Mouse (Mus musculus) midbrain, embryonic 14.5 days (tissue): ENCODE data around the gene Ostf1. TPM values are rescaled to one million over a fixed set of nuclear protein-coding genes. Genes with fewer than 3 reads are reported as not detected.

Experiments used
- ATAC-seq: fragments of 200-750 bp; cut with Nextera tagmentation; 2 replicates; pipeline ENCODE4 v1.8.0; 2017; ENCODE audit warnings: moderate number of reproducible peaks, moderate library complexity; ENCODE audit not compliant: low FRiP score, low TSS enrichment
- DNase-seq: peaks from one replicate; pipeline ENCODE4 v3.0.0-alpha.2; 2015
- H3K27ac ChIP-seq: fragments of 300-500 bp; sonication (generic); replicated peaks from 2 replicates; pipeline ENCODE4 v1.5.1; 2014; ENCODE audit warnings: mild to moderate bottlenecking, low read depth, low read length, moderate library complexity
- H3K27me3 ChIP-seq: fragments of 300-500 bp; sonication (generic); 2 replicates; pipeline ENCODE4 v1.6.1; 2014; ENCODE audit warnings: low read length, control low read depth, mixed read lengths; ENCODE audit not compliant: control insufficient read depth, insufficient read depth
- H3K36me3 ChIP-seq: fragments of 300-500 bp; sonication (generic); 2 replicates; pipeline ENCODE4 v1.6.1; 2014; ENCODE audit warnings: low read length, control low read depth; ENCODE audit not compliant: control insufficient read depth, insufficient read depth
- H3K4me1 ChIP-seq: fragments of 300-500 bp; sonication (generic); 2 replicates; pipeline ENCODE4 v1.6.1; 2014; ENCODE audit warnings: mild to moderate bottlenecking, antibody characterized with exemption, low read length, control low read depth; ENCODE audit not compliant: control insufficient read depth, insufficient read depth
- H3K4me2 ChIP-seq: fragments of 300-500 bp; sonication (generic); 2 replicates; pipeline ENCODE4 v1.6.1; 2014; ENCODE audit warnings: mild to moderate bottlenecking, low read length, moderate library complexity
- H3K4me3 ChIP-seq: fragments of 300-500 bp; sonication (generic); replicated peaks from 2 replicates; pipeline ENCODE4 v1.5.1; 2014; ENCODE audit warnings: low read depth, low read length
- H3K9ac ChIP-seq: fragments of 300-500 bp; sonication (generic); replicated peaks from 2 replicates; pipeline ENCODE4 v1.6.1; 2014; ENCODE audit warnings: mild to moderate bottlenecking, low read length, moderate library complexity
- H3K9me3 ChIP-seq: fragments of 300-500 bp; sonication (generic); 2 replicates; pipeline ENCODE4 v1.6.1; 2016; ENCODE audit warnings: low read length, control low read depth, mixed read lengths; ENCODE audit not compliant: control insufficient read depth
- WGBS: fragments of 180-500 bp; shearing (Covaris S2); extraction: QIAGEN DNeasy Blood & Tissue Kit; methylation state at CpG from one replicate; pipeline ENCODE4 v1.1.7; 2014; 5-methylcytosine and 5-hydroxymethylcytosine counted together
- polyA plus RNA-seq: library from polyadenylated mRNA; unstranded; fragments of >200 nt; fragmentation: Nextera tagmentation; extraction: Ambion mirVana; gene quantifications from 2 replicates; pipeline ENCODE4 v1.2.1, GENCODE M21; 2014

Gene Ostf1
- polyA plus RNA-seq, 1 experiment from 2014 or later, result 40.7 TPM

GRCm38 (mm10) chr19:18661683-18662082 lies 30.1 kb upstream of the Ostf1 start:
- ATAC-seq, result no peak
- no peak overlapping the region for H3K4me2 ChIP-seq
- 25% methylated on average over 1 of the region's 1 CpGs for WGBS
- DNase-seq, result no peak
- H3K4me1 ChIP-seq, result no peaks in the 10 kb centered on the region
- H3K4me3 ChIP-seq, result no peak overlapping the region
- H3K36me3 ChIP-seq, result no peaks in the 10 kb centered on the region
- no peaks in the 10 kb centered on the region for H3K9me3 ChIP-seq
- H3K27ac ChIP-seq, result no peak overlapping the region
- H3K9ac ChIP-seq, result no peak overlapping the region
- no peaks in the 10 kb centered on the region for H3K27me3 ChIP-seq

GRCm38 (mm10) chr19:18660466-18660865 lies 28.8 kb upstream of the Ostf1 start:
- Histone ChIP-seq H3K9ac (no peak overlapping the region), H3K4me1 (no peaks in the 10 kb centered on the region), H3K9me3 (no peaks in the 10 kb centered on the region), H3K4me2 (no peak overlapping the region), H3K4me3 (no peak overlapping the region), H3K27me3 (no peaks in the 10 kb centered on the region), H3K36me3 (no peaks in the 10 kb centered on the region), H3K27ac (no peak overlapping the region)
- 92% methylated on average over 3 of the region's 3 CpGs for WGBS
- ATAC-seq (no peak), DNase-seq (no peak)

DNA sequence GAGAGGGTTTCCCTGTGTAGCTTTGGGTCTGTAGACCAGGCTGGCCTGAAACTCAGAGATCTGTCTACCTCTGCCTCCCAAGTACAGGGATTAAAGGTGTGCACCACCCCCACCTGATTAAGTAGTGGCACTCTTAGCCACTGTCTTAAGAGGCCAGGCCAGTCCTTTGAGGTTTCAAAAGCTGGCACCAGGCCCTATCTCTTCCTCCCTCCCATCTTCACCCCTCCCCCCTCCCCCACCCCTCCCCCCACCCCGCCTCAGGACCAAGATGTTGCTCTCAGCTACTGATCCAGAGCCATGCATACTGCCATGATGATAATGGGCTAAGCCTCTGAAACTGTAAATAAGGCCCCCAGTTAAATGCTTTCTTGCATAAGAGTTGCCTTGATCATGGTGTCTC lies 27.7 kb upstream of the Ostf1 start:
- no peaks in the 10 kb centered on the region for H3K36me3 ChIP-seq
- H3K4me1 ChIP-seq, result no peaks in the 10 kb centered on the region
- no peak overlapping the region for H3K4me2 ChIP-seq
- H3K27ac ChIP-seq, result no peak overlapping the region
- H3K4me3 ChIP-seq, result no peak overlapping the region
- no peak overlapping the region for H3K9ac ChIP-seq
- no peak for ATAC-seq
- H3K9me3 ChIP-seq, result no peaks in the 10 kb centered on the region
- 60% methylated on average over 1 of the region's 1 CpGs for WGBS
- H3K27me3 ChIP-seq, result no peaks in the 10 kb centered on the region
- DNase-seq, result no peak

- no peaks in the 10 kb centered on the region for H3K27me3 ChIP-seq
- H3K9me3 ChIP-seq, result no peaks in the 10 kb centered on the region
- H3K4me1 ChIP-seq, result no peaks in the 10 kb centered on the region
- ATAC-seq (no peak), DNase-seq (no peak)
- WGBS, result 69% methylated on average over 4 of the region's 4 CpGs
- H3K27ac ChIP-seq, result no peak overlapping the region
- H3K36me3 ChIP-seq, result no peaks in the 10 kb centered on the region
- no peak overlapping the region for H3K4me2 ChIP-seq
- H3K9ac ChIP-seq, result no peak overlapping the region
- no peak overlapping the region for H3K4me3 ChIP-seq
These were observed 26.9 kb upstream of the Ostf1 start for GRCm38 (mm10) chr19:18658473-18658872.

GRCm38 (mm10) chr19:18655999-18656398 lies 24.4 kb upstream of the Ostf1 start:
- Histone ChIP-seq H3K4me3 (no peak overlapping the region), H3K4me1 (no peaks in the 10 kb centered on the region), H3K9ac (no peak overlapping the region), H3K27ac (no peak overlapping the region), H3K36me3 (no peaks in the 10 kb centered on the region), H3K9me3 (no peaks in the 10 kb centered on the region), H3K4me2 (no peak overlapping the region), H3K27me3 (no peaks in the 10 kb centered on the region)
- ATAC-seq (no peak), DNase-seq (no peak)
- WGBS, result 82% methylated on average over 7 of the region's 7 CpGs

DNA sequence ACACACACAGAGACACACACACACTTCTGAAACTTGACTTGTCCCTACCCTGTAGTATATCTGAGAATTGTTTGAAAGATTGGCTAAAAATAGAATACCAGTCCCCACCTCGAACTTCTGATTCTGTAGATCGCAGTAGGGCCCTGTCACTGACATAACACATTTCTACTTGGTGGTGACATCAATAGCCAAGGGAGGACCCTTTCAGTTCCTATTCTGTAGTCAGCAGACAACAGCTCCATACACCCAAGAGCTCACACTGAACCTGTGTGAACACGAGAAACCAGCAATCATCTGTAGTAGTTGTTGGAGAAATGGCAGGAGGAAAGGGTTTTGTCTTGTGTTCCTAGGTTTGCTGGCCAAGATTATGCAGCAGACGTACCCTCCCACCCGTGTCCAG lies 23.4 kb upstream of the Ostf1 start:
- Histone ChIP-seq H3K27me3 (no peaks in the 10 kb centered on the region), H3K36me3 (no peaks in the 10 kb centered on the region), H3K27ac (no peak overlapping the region), H3K4me3 (no peak overlapping the region), H3K4me2 (no peak overlapping the region), H3K9me3 (no peaks in the 10 kb centered on the region), H3K9ac (no peak overlapping the region), H3K4me1 (no peaks in the 10 kb centered on the region)
- 87% methylated on average over 5 of the region's 5 CpGs for WGBS
- no peak for ATAC-seq
- DNase-seq, result no peak

DNA sequence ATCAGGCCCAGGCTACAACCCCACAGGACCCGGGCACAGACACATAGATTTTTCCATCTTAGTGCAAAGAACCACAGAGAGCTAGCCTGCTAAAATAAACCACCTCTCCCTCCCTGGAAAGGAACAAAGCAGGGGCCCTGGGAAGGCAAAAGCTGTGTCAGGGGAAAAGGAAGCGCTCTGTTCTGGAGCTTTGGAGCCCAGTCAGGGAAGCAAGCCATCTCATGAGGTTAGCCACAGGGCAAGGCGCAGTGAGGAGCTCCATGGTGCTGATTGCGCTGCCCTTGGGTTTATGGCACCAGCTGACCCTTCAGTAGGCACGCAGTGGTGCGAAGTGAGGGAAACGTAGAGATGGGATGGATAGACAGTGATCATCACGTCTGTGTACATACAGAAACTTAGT lies 22.7 kb upstream of the Ostf1 start:
- no peaks in the 10 kb centered on the region for H3K27me3 ChIP-seq
- no peaks in the 10 kb centered on the region for H3K4me1 ChIP-seq
- H3K27ac ChIP-seq, result no peak overlapping the region
- H3K9me3 ChIP-seq, result no peaks in the 10 kb centered on the region
- no peak overlapping the region for H3K4me3 ChIP-seq
- no peaks in the 10 kb centered on the region for H3K36me3 ChIP-seq
- ATAC-seq (no peak), DNase-seq (no peak)
- no peak overlapping the region for H3K9ac ChIP-seq
- H3K4me2 ChIP-seq, result no peak overlapping the region
- WGBS, result 95% methylated on average over 8 of the region's 8 CpGs

DNA sequence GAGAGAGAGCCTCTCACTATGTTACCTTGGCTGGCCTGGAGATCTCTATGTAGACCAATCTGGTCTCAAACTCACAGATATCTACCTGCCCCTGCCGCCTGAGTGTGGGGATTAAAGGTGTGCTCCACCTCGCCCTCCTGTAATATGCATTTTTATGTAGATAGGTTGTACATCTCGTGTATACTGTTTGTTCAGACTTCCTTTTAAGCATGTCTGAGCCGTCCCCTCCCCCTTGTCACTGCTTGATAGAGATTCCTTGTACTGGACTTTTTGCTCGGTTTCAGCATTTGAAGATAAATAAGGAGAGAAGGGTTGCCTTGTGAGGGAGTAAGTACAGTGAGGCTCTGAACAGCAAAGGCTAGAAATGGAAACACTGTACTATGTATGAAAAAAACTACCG lies 21.4 kb upstream of the Ostf1 start:
- Histone ChIP-seq H3K36me3 (no peaks in the 10 kb centered on the region), H3K4me1 (no peaks in the 10 kb centered on the region), H3K27me3 (no peaks in the 10 kb centered on the region), H3K9ac (no peak overlapping the region), H3K9me3 (no peaks in the 10 kb centered on the region), H3K27ac (no peak overlapping the region), H3K4me3 (no peak overlapping the region), H3K4me2 (no peak overlapping the region)
- WGBS, result 87% methylated on average over 6 of the region's 6 CpGs
- ATAC-seq, result no peak
- no peak for DNase-seq

- Histone ChIP-seq H3K9ac (no peak overlapping the region), H3K36me3 (no peaks in the 10 kb centered on the region), H3K9me3 (no peaks in the 10 kb centered on the region), H3K4me3 (no peak overlapping the region), H3K27me3 (no peaks in the 10 kb centered on the region), H3K4me1 (no peaks in the 10 kb centered on the region), H3K27ac (no peak overlapping the region), H3K4me2 (no peak overlapping the region)
- 89% methylated on average over 4 of the region's 4 CpGs for WGBS
- ATAC-seq (no peak), DNase-seq (no peak)
These were observed 21.0 kb upstream of the Ostf1 start for GRCm38 (mm10) chr19:18652592-18652991.
